Mouse (Mus musculus) layer of hippocampus, postnatal 14 days (tissue): ENCODE measurements at regions not wholly inside any gene's neighbourhood (a gene's known extent, or its start where the extent isn't known, plus 50 kb on each side); places are given as distances from the start of the nearest gene placed in this dataset.
"Not testable (repeated sequence)": the region's sequence is repeated elsewhere in the genome, so short reads cannot be mapped to it uniquely, and the experiment has no call there.

Experiments
- DNase-seq, 2 experiments: peaks; one replicate each; pipeline ENCODE4 v3.0.0; 2021 to 2022; ENCODE audit warnings: low spot score in 2 of 2, mixed read lengths in 1 of 2

GRCm38 (mm10) chr4:25065347-25065746 lies 99.1 kb downstream of the Gpr63 start:
- DNase-seq, result no peak

DNA sequence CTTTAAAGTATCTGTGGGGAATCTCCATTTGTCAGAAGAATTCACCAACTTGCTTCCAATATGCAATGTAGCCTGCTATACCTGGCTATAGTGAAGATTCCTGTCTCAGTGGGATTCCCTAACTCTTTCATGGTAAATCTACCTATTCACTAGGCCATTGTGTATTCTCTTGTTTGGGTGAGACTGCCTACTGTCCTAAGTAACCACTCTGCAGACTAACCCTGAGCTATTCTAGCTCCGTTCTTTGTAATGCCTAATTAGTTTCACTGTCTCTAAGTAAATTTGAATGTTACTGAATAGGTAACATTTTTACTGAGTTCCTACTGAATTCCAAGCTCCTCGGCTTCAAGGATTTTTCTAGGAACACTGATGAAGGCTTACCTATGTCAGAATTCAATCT lies 126.5 kb downstream of the Gpr63 start:
- not testable (repeated sequence) for DNase-seq

DNA sequence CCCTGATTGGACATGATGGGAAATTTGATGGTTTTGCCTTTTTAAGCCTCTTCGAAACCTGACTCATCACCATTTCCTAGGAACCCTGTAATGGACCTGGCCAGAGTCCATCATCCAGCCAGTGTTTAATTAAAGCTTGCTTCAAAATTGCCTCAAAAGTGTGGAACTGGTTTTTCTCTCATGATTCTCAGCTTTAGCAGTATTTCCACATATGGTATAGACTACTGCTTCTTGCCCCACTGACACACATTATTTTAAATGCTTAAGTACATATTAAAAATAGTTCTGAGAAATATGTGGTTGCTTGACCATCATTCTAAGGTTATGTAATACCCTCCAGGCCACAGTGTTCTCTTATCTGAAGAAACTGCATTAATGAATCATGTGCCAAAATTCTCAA lies 135.3 kb downstream of the Gpr63 start:
- no peak for DNase-seq

- peak in 1 of 2 experiments; percentile 64 for DNase-seq
Measured at GRCm38 (mm10) chr4:25141259-25141658, 101.4 kb downstream of the Fhl5 start.
